Mouse (Mus musculus): ENCODE results near the gene Atp6v0a2. TPM values are rescaled to one million over a fixed set of nuclear protein-coding genes. Genes with fewer than 3 reads are reported as not detected.
A peak's percentile ranks its signal among the peaks of the same experiment; 100 is the strongest.
"Not testable (repeated sequence)": the region's sequence is repeated elsewhere in the genome, so short reads cannot be mapped to it uniquely, and the experiment has no call there.

The Atp6v0a2 gene
- total RNA-seq (2014; rRNA removed) = 20.7 and 24.8 TPM in 2 replicates
- 23.9 and 25.5 TPM in 2 replicates for polyA plus RNA-seq (2015; fragmentation: Nextera tagmentation; extraction: Ambion mirVana)

DNA sequence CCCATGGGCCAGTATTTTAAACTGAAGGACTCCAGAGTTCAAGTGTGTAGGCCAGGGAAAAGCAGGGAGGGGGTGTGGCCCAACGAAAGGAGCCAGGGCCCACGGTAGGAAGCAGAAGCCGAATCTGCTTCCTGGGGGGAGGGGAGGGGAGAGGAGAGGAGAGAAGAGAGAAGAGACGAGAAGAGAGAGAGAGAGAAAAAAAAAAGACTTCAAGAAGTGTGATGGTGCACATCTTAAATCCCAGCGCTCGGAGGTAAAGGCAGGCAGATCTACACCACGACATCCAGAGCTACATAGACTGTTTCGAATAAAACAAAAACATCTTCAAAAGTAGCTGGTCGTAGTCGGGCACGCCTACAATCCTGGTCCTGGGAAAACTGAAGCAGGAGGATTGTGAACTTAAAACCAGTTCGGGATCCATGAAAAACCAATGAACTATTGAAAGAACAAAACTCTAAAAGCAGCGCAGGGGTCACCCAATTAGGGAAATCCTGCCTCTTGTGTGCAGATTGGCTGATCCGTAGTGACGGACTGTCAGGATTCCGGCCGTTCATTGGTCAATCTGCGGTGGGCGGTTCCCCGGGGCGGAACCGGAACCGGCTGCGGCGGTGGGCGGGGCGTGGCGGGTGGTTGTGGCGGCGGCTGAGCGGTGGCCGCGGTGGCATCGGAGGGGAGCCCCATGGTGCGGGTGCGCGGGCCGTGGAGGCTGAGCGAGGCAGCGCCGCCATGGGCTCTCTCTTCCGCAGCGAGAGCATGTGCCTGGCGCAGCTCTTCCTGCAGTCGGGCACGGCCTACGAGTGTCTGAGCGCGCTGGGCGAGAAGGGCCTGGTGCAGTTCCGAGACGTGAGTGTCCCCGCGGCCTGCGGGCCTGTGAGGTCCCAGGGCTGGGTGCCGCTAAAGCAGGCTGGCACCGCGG is at the start of gene Atp6v0a2:
Gene Atp6v0a2, plus strand, starts transcription at position 129 of the 916 bp plus-strand sequence.
- Histone ChIP-seq H3K36me3 (ENCODE audit: insufficient read depth, low read length) (peaks cover 20% of the 10 kb centered on the region; the same call in 1 of the 2 replicates), H3K27ac (ENCODE audit: low read depth, low read length) (peak within 1 kb of the TSS; percentile 75), H3K4me1 (ENCODE audit: insufficient read depth, low read length) (no peaks in the 10 kb centered on the region), H3K4me3 (ENCODE audit: low read depth, low read length) (peak within 1 kb of the TSS; percentile 95), H3K4me2 (ENCODE audit: low read depth, low read length, poor library complexity, severe bottlenecking) (peak within 1 kb of the TSS; percentile 59), H3K27me3 (ENCODE audit: insufficient read depth, low read length) (no peaks in the 10 kb centered on the region), H3K9me3 (ENCODE audit: low read length) (no peaks in the 10 kb centered on the region), H3K9ac (replicated peaks; ENCODE audit: low read length, poor library complexity, severe bottlenecking) (peak within 1 kb of the TSS; percentile 88)
- ATAC-seq (ENCODE audit: low FRiP score) (peak; percentile 95), DNase-seq (ENCODE audit: low spot score) (peak; percentile 95)
- WGBS = under 1% methylated on average over 49 of the region's 58 CpGs
- TF ChIP-seq CTCF (IDR thresholded peaks at IDR 0.05) = no peak

GRCm38 (mm10) chr5:124578633-124579317 is 49.6 kb upstream of the Atp6v0a2 start, which contains the start of the genes Eif2b1 and Gtf2h3:
Gene Eif2b1, minus strand, starts transcription at chr5:124579131.
Gene Gtf2h3, plus strand, starts transcription at chr5:124579140.
- Histone ChIP-seq H3K4me3 (ENCODE audit: low read depth, low read length) (peak within 1 kb of the TSS; percentile 71), H3K27me3 (ENCODE audit: insufficient read depth, low read length) (no peaks in the 10 kb centered on the region), H3K9ac (replicated peaks; ENCODE audit: low read length, poor library complexity, severe bottlenecking) (peak within 1 kb of the TSS; percentile 66), H3K4me1 (ENCODE audit: insufficient read depth, low read length) (peaks cover 11% of the 10 kb centered on the region), H3K9me3 (ENCODE audit: low read length) (no peaks in the 10 kb centered on the region), H3K27ac (ENCODE audit: low read depth, low read length) (peak within 1 kb of the TSS; percentile 62), H3K36me3 (ENCODE audit: insufficient read depth, low read length) (peaks cover 37% of the 10 kb centered on the region), H3K4me2 (ENCODE audit: low read depth, low read length, poor library complexity, severe bottlenecking) (peak within 1 kb of the TSS; percentile 89)
- TF ChIP-seq CTCF (IDR thresholded peaks at IDR 0.05) = peak; percentile 21; the same call in 1 of the 2 replicates
- peak; percentile 89 for ATAC-seq (ENCODE audit: low FRiP score)
- under 1% methylated on average over 51 of the region's 51 CpGs for WGBS
- peak; percentile 96 for DNase-seq (ENCODE audit: low spot score)

- no peak overlapping the region for H3K27ac ChIP-seq (ENCODE audit: low read depth, low read length)
- no peak overlapping the region for H3K4me2 ChIP-seq (ENCODE audit: low read depth, low read length, poor library complexity, severe bottlenecking)
- no peaks in the 10 kb centered on the region for H3K27me3 ChIP-seq (ENCODE audit: insufficient read depth, low read length)
- no peaks in the 10 kb centered on the region for H3K9me3 ChIP-seq (ENCODE audit: low read length)
- H3K9ac ChIP-seq (replicated peaks; ENCODE audit: low read length, poor library complexity, severe bottlenecking) = no peak overlapping the region
- no peak for TF ChIP-seq CTCF (IDR thresholded peaks at IDR 0.05)
- 92% methylated on average over 5 of the region's 5 CpGs for WGBS
- DNase-seq (ENCODE audit: low spot score) (no peak), ATAC-seq (ENCODE audit: low FRiP score) (no peak)
- H3K4me3 ChIP-seq (ENCODE audit: low read depth, low read length) = no peak overlapping the region
- H3K36me3 ChIP-seq (ENCODE audit: insufficient read depth, low read length) = peaks cover 20% of the 10 kb centered on the region
- H3K4me1 ChIP-seq (ENCODE audit: insufficient read depth, low read length) = peaks cover 11% of the 10 kb centered on the region
Observed at GRCm38 (mm10) chr5:124582515-124582914, 45.9 kb upstream of the Atp6v0a2 start.

DNA sequence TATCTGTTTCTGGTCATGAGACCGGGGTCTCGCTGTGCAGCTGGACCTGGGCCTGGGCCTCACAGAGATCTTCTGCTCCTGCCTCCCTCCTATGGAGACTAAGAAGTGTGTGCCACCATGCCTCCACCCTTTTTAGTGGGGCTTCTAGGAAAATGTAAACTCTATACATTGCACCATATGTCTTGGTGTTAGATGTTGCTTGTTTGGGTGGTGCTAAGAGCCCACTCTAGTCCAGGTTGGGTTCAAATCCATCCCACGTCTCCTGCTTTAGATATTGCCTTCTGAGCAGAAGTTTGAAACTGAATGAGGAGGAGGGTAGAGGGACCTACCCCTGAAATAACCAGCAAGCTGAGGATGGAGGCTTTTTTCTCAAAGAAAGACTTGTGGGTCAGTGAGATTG is 35.6 kb upstream of the Atp6v0a2 start:
- no peak overlapping the region for H3K27ac ChIP-seq (ENCODE audit: low read depth, low read length)
- no peaks in the 10 kb centered on the region for H3K27me3 ChIP-seq (ENCODE audit: insufficient read depth, low read length)
- H3K9ac ChIP-seq (replicated peaks; ENCODE audit: low read length, poor library complexity, severe bottlenecking) = no peak overlapping the region
- no peaks in the 10 kb centered on the region for H3K4me1 ChIP-seq (ENCODE audit: insufficient read depth, low read length)
- no peak overlapping the region for H3K4me3 ChIP-seq (ENCODE audit: low read depth, low read length)
- 97% methylated on average over 3 of the region's 3 CpGs for WGBS
- DNase-seq (ENCODE audit: low spot score) = no peak
- no peak for ATAC-seq (ENCODE audit: low FRiP score)
- H3K9me3 ChIP-seq (ENCODE audit: low read length) = no peaks in the 10 kb centered on the region
- H3K4me2 ChIP-seq (ENCODE audit: low read depth, low read length, poor library complexity, severe bottlenecking) = no peak overlapping the region
- no peak for TF ChIP-seq CTCF (IDR thresholded peaks at IDR 0.05)
- peaks cover 61% of the 10 kb centered on the region for H3K36me3 ChIP-seq (ENCODE audit: insufficient read depth, low read length)

DNA sequence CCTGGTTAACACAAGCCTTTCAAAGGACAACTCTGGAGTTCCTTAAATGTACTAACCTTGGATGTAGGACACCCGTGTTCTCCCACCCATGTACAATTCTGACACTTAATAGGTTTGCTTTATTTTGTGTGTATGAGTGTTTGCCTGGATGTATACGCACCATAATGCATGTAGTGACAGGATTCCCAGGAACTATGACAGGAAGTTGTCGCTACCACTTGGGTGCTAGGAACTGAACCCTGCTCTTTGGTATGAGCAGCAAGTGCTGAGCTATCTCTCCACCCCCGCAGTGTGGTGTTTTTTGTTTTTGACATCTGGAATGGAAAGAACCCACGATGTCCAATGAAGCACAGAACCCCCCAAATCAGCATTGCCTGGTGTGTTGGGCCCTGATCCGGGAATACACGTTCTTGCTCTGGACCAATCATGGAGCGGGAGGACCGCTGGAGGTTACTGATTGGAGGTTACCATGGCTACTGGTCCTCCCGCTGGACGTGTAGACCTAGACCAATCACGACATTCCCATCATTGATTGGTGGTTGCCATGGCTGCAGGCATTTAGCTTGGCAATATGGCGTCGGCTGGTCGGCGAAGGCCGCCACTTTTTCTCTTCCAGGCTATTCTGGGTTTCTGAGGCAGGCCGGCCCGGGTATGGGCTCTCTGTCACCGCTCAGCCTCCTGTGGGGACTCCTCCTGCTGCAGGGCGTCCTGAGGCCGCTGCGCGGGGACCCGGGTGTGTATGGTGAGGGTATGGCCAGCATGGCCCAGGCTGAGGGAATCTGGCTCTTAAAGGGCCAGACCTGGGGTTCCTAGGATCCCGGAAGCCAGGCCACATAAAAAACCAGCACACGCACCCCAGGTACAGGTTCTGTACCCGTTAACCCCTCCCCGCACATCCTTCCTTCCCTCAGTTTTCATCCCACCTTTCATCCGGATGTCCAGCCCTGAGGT is 29.9 kb upstream of the Atp6v0a2 start:
- 5% methylated on average over 30 of the region's 30 CpGs for WGBS
- ATAC-seq (ENCODE audit: low FRiP score) = peak; percentile 100
- no peak for TF ChIP-seq CTCF (IDR thresholded peaks at IDR 0.05)
- Histone ChIP-seq H3K4me3 (ENCODE audit: low read depth, low read length) (peak overlapping the region; percentile 72), H3K9me3 (ENCODE audit: low read length) (no peaks in the 10 kb centered on the region), H3K4me1 (ENCODE audit: insufficient read depth, low read length) (peaks cover 2% of the 10 kb centered on the region; the same call in 1 of the 2 replicates), H3K27ac (ENCODE audit: low read depth, low read length) (peak overlapping the region; percentile 65), H3K9ac (replicated peaks; ENCODE audit: low read length, poor library complexity, severe bottlenecking) (peak overlapping the region; percentile 63), H3K4me2 (ENCODE audit: low read depth, low read length, poor library complexity, severe bottlenecking) (peak overlapping the region; percentile 92), H3K36me3 (ENCODE audit: insufficient read depth, low read length) (peaks cover 28% of the 10 kb centered on the region), H3K27me3 (ENCODE audit: insufficient read depth, low read length) (no peaks in the 10 kb centered on the region)
- DNase-seq (ENCODE audit: low spot score) = peak; percentile 99

- ATAC-seq (ENCODE audit: low FRiP score); H3K27ac ChIP-seq (ENCODE audit: low read depth, low read length); H3K4me1 ChIP-seq (ENCODE audit: insufficient read depth, low read length); H3K9me3 ChIP-seq (ENCODE audit: low read length); H3K4me3 ChIP-seq (ENCODE audit: low read depth, low read length); H3K9ac ChIP-seq (replicated peaks; ENCODE audit: low read length, poor library complexity, severe bottlenecking); DNase-seq (ENCODE audit: low spot score); H3K4me2 ChIP-seq (ENCODE audit: low read depth, low read length, poor library complexity, severe bottlenecking); H3K27me3 ChIP-seq (ENCODE audit: insufficient read depth, low read length): not testable (repeated sequence)
- 62% methylated on average over 8 of the region's 8 CpGs for WGBS
- peaks cover 16% of the 10 kb centered on the region for H3K36me3 ChIP-seq (ENCODE audit: insufficient read depth, low read length)
Observed at GRCm38 (mm10) chr5:124599726-124600125, 28.6 kb upstream of the Atp6v0a2 start.

All from midbrain, postnatal 0 days (tissue).